Mouse (Mus musculus): ENCODE measurements at regions not wholly inside any gene's neighbourhood (a gene's known extent, or its start where the extent isn't known, plus 50 kb on each side); places are given as distances from the start of the nearest gene placed in this dataset.

DNA sequence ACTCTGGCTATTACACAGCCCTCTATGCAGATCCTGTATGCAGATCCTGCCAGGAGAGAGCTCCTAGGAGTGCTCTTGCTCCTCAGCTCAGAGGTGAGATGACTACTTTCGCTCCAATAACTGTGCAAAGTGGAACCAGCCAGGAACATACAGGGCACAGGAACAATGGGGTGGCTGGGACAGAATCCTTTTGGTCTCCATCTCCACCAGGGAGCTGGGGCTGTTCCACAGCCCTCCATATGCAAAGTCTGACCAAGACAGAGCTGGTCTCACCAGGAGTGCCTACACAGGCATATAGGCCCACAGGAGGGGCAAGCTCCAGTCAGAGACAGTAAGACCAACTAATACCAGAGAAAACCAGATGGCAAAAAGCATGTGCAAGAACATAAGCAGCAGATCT, 1081.1 kb downstream of the Fscb start:
- DNase-seq (ENCODE audit: low read depth, low spot score): no peak

DNA sequence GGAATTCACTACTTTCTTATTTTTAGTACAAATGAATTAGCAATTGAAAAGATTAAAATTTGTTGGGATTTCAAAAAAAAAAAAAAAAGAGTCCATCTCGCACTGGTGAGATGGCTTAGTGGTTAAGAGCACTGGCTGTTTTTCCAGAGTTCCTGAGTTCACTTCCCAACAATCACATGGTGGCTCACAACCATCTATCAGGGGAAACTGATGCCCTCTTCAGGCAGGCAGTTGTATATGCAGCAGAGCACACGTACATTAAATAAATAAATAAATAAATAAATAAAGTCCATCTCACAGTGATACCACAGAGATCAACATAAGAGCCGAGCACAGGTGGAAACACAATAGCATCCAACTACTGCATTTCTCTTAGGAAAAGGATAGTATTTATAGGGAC, 1093.8 kb downstream of the Fscb start:
- DNase-seq (ENCODE audit: low read depth, low spot score): peak; percentile 23

GRCm38 (mm10) chr12:63369259-63369822, 1105.1 kb downstream of the Fscb start:
- DNase-seq (ENCODE audit: low read depth, low spot score): peak; percentile 6

Data from 3T3-L1 (cell line).